Mouse (Mus musculus) liver, embryonic 14.5 days (tissue): ENCODE measurements around the gene Gm8332.
"Not testable (repeated sequence)": the region's sequence is repeated elsewhere in the genome, so short reads cannot be mapped to it uniquely, and the experiment has no call there.

Source experiments
- CTCF ChIP-seq: IDR thresholded peaks from 2 replicates; pipeline ENCODE4 v1.5.1; 2016; ENCODE audit warnings: antibody characterized with exemption, low read depth, control low read depth
- EP300 ChIP-seq: IDR thresholded peaks from 2 replicates; pipeline ENCODE4 v1.6.1; 2016; ENCODE audit warnings: antibody characterized with exemption, low read depth

DNA sequence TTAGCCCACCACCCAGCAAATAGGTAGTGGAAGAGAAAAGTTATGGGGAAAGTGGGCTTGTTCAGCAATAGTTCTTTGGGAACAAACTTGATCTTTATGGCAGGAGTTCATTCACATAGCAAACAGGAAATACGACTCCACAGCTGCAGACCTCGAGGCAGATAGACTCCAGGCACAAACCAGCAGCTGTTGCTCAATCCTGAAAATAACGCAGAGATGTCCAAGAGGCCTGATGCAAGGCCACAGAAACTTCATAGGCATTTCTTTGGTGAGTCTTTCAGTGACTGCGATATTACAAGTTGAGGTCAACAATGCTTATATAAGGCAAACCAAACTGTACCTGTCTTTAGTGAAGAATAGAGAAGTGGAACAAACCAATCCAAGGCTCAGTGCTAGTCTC, 43.2 kb upstream of the Gm8332 start:
- TF ChIP-seq CTCF, EP300: not testable (repeated sequence)
